Mouse (Mus musculus): ENCODE data around the gene Rps2. TPM values are rescaled to one million over a fixed set of nuclear protein-coding genes. Genes with fewer than 3 reads are reported as not detected.

Gene Rps2
- total and polyA plus RNA-seq, 3 experiments = 1,852 to 4,516 TPM; not detected in 1

DNA sequence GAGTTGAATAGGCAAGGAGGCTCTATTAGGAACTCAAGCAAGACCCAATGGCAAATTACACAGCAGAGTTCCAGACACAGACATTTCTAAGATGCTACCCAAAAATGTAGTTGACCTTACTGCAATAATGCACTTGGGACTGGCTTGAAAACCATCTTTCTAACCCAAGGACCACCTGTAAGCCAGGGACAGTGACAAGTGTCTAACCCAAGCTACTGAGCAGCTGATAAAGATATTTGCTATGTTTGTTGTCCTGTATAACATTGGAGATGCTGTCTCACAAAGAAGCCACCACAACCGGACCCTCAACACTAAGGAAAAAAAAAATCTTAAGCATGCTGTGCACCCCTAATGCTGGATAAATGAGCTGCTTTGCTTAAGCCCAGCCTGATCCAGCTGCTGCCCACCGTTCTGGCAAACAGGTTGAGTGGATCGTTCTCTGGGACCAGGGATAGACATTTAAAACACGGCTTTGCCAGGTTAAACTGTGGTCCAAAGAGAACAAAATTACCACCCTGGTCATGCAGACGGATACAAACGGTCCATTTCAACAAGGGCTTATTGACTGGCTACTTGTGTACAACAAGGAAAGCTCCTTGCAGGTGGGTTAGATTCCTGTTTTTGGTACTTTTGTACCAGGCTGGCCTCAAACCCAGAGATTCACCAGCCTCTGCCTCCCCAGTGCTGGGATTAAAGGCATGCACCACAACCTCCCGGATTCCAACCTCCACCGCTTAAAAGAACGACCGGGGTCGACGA lies 5.4 kb downstream of the Rps2 start (continued):
- TF ChIP-seq MYB (IDR thresholded peaks at IDR 0.05; ENCODE audit: low read depth, low read length) (peak; percentile 26; the same call in 1 of the 2 replicates), TAL1 (IDR thresholded peaks at IDR 0.05; ENCODE audit: low read length) (no peak), HCFC1 (IDR thresholded peaks at IDR 0.05; ENCODE audit: low read depth, low read length) (no peak), ELF1 (IDR thresholded peaks at IDR 0.05; ENCODE audit: low read depth, low read length) (no peak)

DNA sequence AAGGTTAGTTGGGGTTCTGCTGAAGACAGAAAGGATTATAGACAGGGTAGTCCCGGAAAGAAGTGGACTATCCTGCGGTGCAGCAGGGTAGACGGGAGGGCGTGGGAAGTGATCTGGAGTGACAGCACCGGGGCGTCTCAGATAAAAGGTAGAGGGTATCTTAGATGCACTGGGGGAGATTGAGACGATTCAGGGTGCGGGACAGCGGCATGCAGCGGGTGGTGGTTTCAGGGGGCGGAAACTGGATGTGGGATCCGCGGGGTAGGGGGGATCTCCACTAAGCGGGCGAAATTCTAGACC lies 5.9 kb downstream of the Rps2 start:
- DNase-seq (ENCODE audit: low read depth, low spot score) = no peak
- TF ChIP-seq KAT2A (conservative IDR thresholded peaks at IDR 0.05; ENCODE audit: low read depth, low read length) (no peak), EP300 (IDR thresholded peaks at IDR 0.05; ENCODE audit: low read depth in 1 of 2, low read length in 2 of 2) (peak in 1 of 2 experiments; percentile 28; a peak in 1 of 4 replicates), TAL1 (IDR thresholded peaks at IDR 0.05; ENCODE audit: low read length) (peak; percentile 12; the same call in 1 of the 2 replicates)
- Histone ChIP-seq H3K4me3 (ENCODE audit: control insufficient read depth in 1 of 2, insufficient read depth in 1 of 2, low read depth in 2 of 2, low read length in 2 of 2) (peak overlapping the region; percentile 70 to 85), H3K27me3 (ENCODE audit: control insufficient read depth in 1 of 2, insufficient read depth in 2 of 2, low read length in 2 of 2) (no peaks in the 10 kb centered on the region), H3K36me3 (ENCODE audit: control insufficient read depth in 1 of 2, insufficient read depth in 2 of 2, low read length in 2 of 2) (peaks cover 5 to 10% of the 10 kb centered on the region in 2 experiments; a peak in 2 of 4 replicates), H3K79me2 (ENCODE audit: control insufficient read depth, insufficient read depth, low read length, poor library complexity) (peaks cover 43% of the 10 kb centered on the region), H3K9ac (ENCODE audit: control insufficient read depth, low read depth, low read length, poor library complexity, severe bottlenecking) (peak overlapping the region; percentile 79), H3K4me1 (ENCODE audit: control insufficient read depth in 1 of 2, insufficient read depth in 2 of 2, low read length in 2 of 2) (peaks cover 0 to 8% of the 10 kb centered on the region in 2 experiments; a peak in 3 of 4 replicates), H3K27ac (ENCODE audit: control insufficient read depth, low read depth, low read length) (peak overlapping the region; percentile 74), H3K9me3 (replicated peaks; ENCODE audit: insufficient read depth, low read length) (no peaks in the 10 kb centered on the region)

GRCm38 (mm10) chr17:24724184-24724583 lies 6.3 kb downstream of the Rps2 start, which contains the start of gene Ndufb10:
Ndufb10 (minus strand) TSS chr17:24724478.
- DNase-seq (ENCODE audit: low read depth, low spot score) = peak; percentile 95
- TF ChIP-seq CHD2 (IDR thresholded peaks at IDR 0.05; ENCODE audit: low read length) (no peak), TAL1 (IDR thresholded peaks at IDR 0.05; ENCODE audit: low read length) (no peak), ETS1 (IDR thresholded peaks at IDR 0.05; ENCODE audit: low read depth, low read length) (no peak), GATA1 (IDR thresholded peaks at IDR 0.05; ENCODE audit: low read depth, low read length) (no peak), E2F4 (IDR thresholded peaks at IDR 0.05; ENCODE audit: borderline replicate concordance, low read depth, low read length) (no peak), TBP (IDR thresholded peaks at IDR 0.05; ENCODE audit: low read depth, low read length) (peak; percentile 82), POLR2AphosphoS2 (IDR thresholded peaks at IDR 0.05; ENCODE audit: low read length) (peak; percentile 88), EP300 (IDR thresholded peaks at IDR 0.05; ENCODE audit: low read depth in 1 of 2, low read length in 2 of 2) (no peak), CHD1 (IDR thresholded peaks at IDR 0.05; ENCODE audit: low read depth, low read length) (no peak), HCFC1 (IDR thresholded peaks at IDR 0.05; ENCODE audit: low read depth, low read length) (peak; percentile 91), MEF2A (IDR thresholded peaks at IDR 0.05; ENCODE audit: extremely low read depth, insufficient replicate concordance, low read depth, low read length, poor library complexity, severe bottlenecking) (no peak), ZKSCAN1 (IDR thresholded peaks at IDR 0.05; ENCODE audit: low read depth, low read length) (no peak), MAX (IDR thresholded peaks at IDR 0.05; ENCODE audit: low read length) (peak; percentile 20), ZMIZ1 (IDR thresholded peaks at IDR 0.05; ENCODE audit: low read depth, low read length) (peak; percentile 70; the same call in 1 of the 2 replicates), MYB (IDR thresholded peaks at IDR 0.05; ENCODE audit: low read depth, low read length) (no peak), GABPA (IDR thresholded peaks at IDR 0.05; ENCODE audit: low read depth, low read length) (no peak), BHLHE40 (IDR thresholded peaks at IDR 0.05; ENCODE audit: borderline replicate concordance, low read depth, low read length) (no peak), ZC3H11A (IDR thresholded peaks at IDR 0.05; ENCODE audit: low read depth, low read length) (no peak), UBTF (IDR thresholded peaks at IDR 0.05; ENCODE audit: borderline replicate concordance, insufficient read depth, low read depth, low read length) (no peak), MAFK (IDR thresholded peaks at IDR 0.05; ENCODE audit: borderline replicate concordance, low read depth, low read length) (no peak), MXI1 (IDR thresholded peaks at IDR 0.05; ENCODE audit: low read depth, low read length) (peak; percentile 79; the same call in 1 of the 2 replicates), RCOR1 (IDR thresholded peaks at IDR 0.05; ENCODE audit: low read depth, low read length) (no peak), NRF1 (IDR thresholded peaks at IDR 0.05; ENCODE audit: insufficient read depth, low read depth, low read length, poor library complexity, severe bottlenecking) (peak; percentile 98), USF1 (IDR thresholded peaks at IDR 0.05; ENCODE audit: low read depth, low read length) (no peak), TCF12 (IDR thresholded peaks at IDR 0.05; ENCODE audit: low read depth, low read length) (0 out of 2 replicates have a peak, but pooled peaks have one; percentile 60)

More at GRCm38 (mm10) chr17:24724184-24724583, 6.3 kb downstream of the Rps2 start, which contains the start of gene Ndufb10:
- peak within 1 kb of the TSS; percentile 70 to 85 for H3K4me3 ChIP-seq (ENCODE audit: control insufficient read depth in 1 of 2, insufficient read depth in 1 of 2, low read depth in 2 of 2, low read length in 2 of 2)
- H3K27me3 ChIP-seq (ENCODE audit: control insufficient read depth in 1 of 2, insufficient read depth in 2 of 2, low read length in 2 of 2) = no peaks in the 10 kb centered on the region
- peaks cover 0 to 7% of the 10 kb centered on the region in 2 experiments; a peak in 3 of 4 replicates for H3K4me1 ChIP-seq (ENCODE audit: control insufficient read depth in 1 of 2, insufficient read depth in 2 of 2, low read length in 2 of 2)
- peaks cover 5 to 10% of the 10 kb centered on the region in 2 experiments; a peak in 2 of 4 replicates for H3K36me3 ChIP-seq (ENCODE audit: control insufficient read depth in 1 of 2, insufficient read depth in 2 of 2, low read length in 2 of 2)
- H3K27ac ChIP-seq (ENCODE audit: control insufficient read depth, low read depth, low read length) = peak within 1 kb of the TSS; percentile 74
- no peaks in the 10 kb centered on the region for H3K9me3 ChIP-seq (replicated peaks; ENCODE audit: insufficient read depth, low read length)
- peaks cover 41% of the 10 kb centered on the region for H3K79me2 ChIP-seq (ENCODE audit: control insufficient read depth, insufficient read depth, low read length, poor library complexity)
- peak within 1 kb of the TSS; percentile 79 for H3K9ac ChIP-seq (ENCODE audit: control insufficient read depth, low read depth, low read length, poor library complexity, severe bottlenecking)
